Mouse (Mus musculus): ENCODE data around the gene Adamtsl2.

DNA sequence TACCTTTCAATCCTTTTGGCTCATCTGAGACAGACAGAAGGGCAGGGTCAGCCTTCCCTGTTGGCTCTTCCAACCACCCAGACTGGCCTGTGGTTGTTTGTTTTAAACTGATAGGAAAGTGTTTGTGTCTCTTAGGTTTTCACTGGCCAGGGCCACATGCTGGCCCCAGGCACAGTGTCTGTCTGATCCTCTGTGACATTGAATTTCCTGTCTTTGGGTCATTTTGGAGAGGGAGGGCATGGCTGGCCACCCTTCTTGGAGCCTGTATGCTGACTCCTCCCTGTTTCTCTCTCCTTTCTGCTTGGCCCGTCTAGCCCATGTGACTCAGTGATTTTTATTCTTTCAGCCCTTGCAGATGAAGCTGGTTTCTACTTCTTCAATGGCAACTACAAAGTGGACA is 10.1 kb downstream of the Adamtsl2 start:
- TF ChIP-seq CTCF (IDR thresholded peaks at IDR 0.05; ENCODE audit: extremely low read depth, insufficient read length, insufficient replicate concordance, low read depth, low read length), result no peak
- no peak for TF ChIP-seq POLR2A (IDR thresholded peaks at IDR 0.05; ENCODE audit: low read depth, low read length)

Data from small intestine, adult 2 months (tissue).